Mouse (Mus musculus) lung, postnatal 0 days (tissue): ENCODE measurements around the gene Aldh5a1. TPM values are rescaled to one million over a fixed set of nuclear protein-coding genes. Genes with fewer than 3 reads are reported as not detected.

Source experiments
- ATAC-seq: fragments of 200-750 bp; cut with Nextera tagmentation; 2 replicates; pipeline ENCODE4 v1.8.0; 2017; ENCODE audit warnings: moderate library complexity
- DNase-seq: peaks from one replicate; pipeline ENCODE4 v3.0.0-alpha.2; 2016; ENCODE audit warnings: low spot score
- H3K27ac ChIP-seq: fragments of 300-500 bp; sonication (generic); 2 replicates; pipeline ENCODE4 v1.5.1; 2014; ENCODE audit warnings: antibody characterized with exemption, mild to moderate bottlenecking, low read length, mixed read lengths
- H3K27me3 ChIP-seq: fragments of 300-500 bp; sonication (generic); replicated peaks from 2 replicates; pipeline ENCODE4 v1.6.1; 2014; ENCODE audit warnings: low read length, mixed read lengths; ENCODE audit not compliant: insufficient read depth
- H3K36me3 ChIP-seq: fragments of 300-500 bp; sonication (generic); 2 replicates; pipeline ENCODE4 v1.6.1; 2014; ENCODE audit warnings: low read length, mixed read lengths; ENCODE audit not compliant: insufficient read depth
- H3K4me1 ChIP-seq: fragments of 300-500 bp; sonication (generic); 2 replicates; pipeline ENCODE4 v1.6.1; 2014; ENCODE audit warnings: antibody characterized with exemption, low read depth, low read length, mixed read lengths; ENCODE audit not compliant: insufficient read depth
- H3K4me2 ChIP-seq: fragments of 300-500 bp; sonication (generic); replicated peaks from 2 replicates; pipeline ENCODE4 v1.6.1; 2014; ENCODE audit warnings: low read depth, mild to moderate bottlenecking, low read length, moderate library complexity, mixed read lengths
- H3K4me3 ChIP-seq: fragments of 300-500 bp; sonication (generic); 2 replicates; pipeline ENCODE4 v1.5.1; 2014; ENCODE audit warnings: low read depth, low read length
- H3K9ac ChIP-seq: fragments of 300-500 bp; sonication (generic); replicated peaks from 2 replicates; pipeline ENCODE4 v1.6.1; 2014; ENCODE audit warnings: low read depth, mild to moderate bottlenecking
- H3K9me3 ChIP-seq: fragments of 300-500 bp; sonication (generic); 2 replicates; pipeline ENCODE4 v1.6.1; 2016; ENCODE audit warnings: low read length, mixed read lengths
- CTCF ChIP-seq: IDR thresholded peaks from 2 replicates; pipeline ENCODE4 v1.5.1; 2016; ENCODE audit warnings: antibody characterized with exemption, mild to moderate bottlenecking
- EP300 ChIP-seq: IDR thresholded peaks from 2 replicates; pipeline ENCODE4 v1.6.1; 2016; ENCODE audit warnings: antibody characterized with exemption, mild to moderate bottlenecking, control low read depth
- WGBS: fragments of 180-500 bp; shearing (Covaris S2); extraction: QIAGEN DNeasy Blood & Tissue Kit; methylation state at CpG from one replicate; pipeline ENCODE4 v1.1.7; 2014; 5-methylcytosine and 5-hydroxymethylcytosine counted together
- polyA plus RNA-seq: library from polyadenylated mRNA; unstranded; fragments of >200 nt; fragmentation: Nextera tagmentation; extraction: Ambion mirVana; gene quantifications from 2 replicates; pipeline ENCODE4 v1.2.1, GENCODE M21; 2015

The Aldh5a1 gene
- polyA plus RNA-seq, 1 experiment from 2014 or later = 2.3 TPM

GRCm38 (mm10) chr13:24939472-24939871 is 2.0 kb upstream of the Aldh5a1 start:
- Histone ChIP-seq H3K36me3 (no peaks in the 10 kb centered on the region), H3K4me2 (no peak overlapping the region), H3K4me1 (no peaks in the 10 kb centered on the region), H3K9me3 (no peaks in the 10 kb centered on the region), H3K27ac (no peak overlapping the region), H3K4me3 (no peak overlapping the region), H3K9ac (no peak overlapping the region), H3K27me3 (no peaks in the 10 kb centered on the region)
- 90% methylated on average over 9 of the region's 9 CpGs for WGBS
- TF ChIP-seq EP300 (no peak), CTCF (no peak)
- ATAC-seq = no peak
- DNase-seq = no peak

- ATAC-seq (0 out of 2 replicates have a peak, but pooled peaks have one; percentile 10), DNase-seq (peak; percentile 91)
- Histone ChIP-seq H3K4me3 (no peak overlapping the region), H3K9me3 (no peaks in the 10 kb centered on the region), H3K4me2 (no peak overlapping the region), H3K27me3 (no peaks in the 10 kb centered on the region), H3K36me3 (no peaks in the 10 kb centered on the region), H3K27ac (no peak overlapping the region), H3K9ac (no peak overlapping the region), H3K4me1 (no peaks in the 10 kb centered on the region)
- TF ChIP-seq EP300 (no peak), CTCF (peak; percentile 86)
- WGBS = 23% methylated on average over 9 of the region's 9 CpGs
These were observed 1.2 kb upstream of the Aldh5a1 start for GRCm38 (mm10) chr13:24938683-24939082.

GRCm38 (mm10) chr13:24937839-24938166 is 342 bp upstream of the Aldh5a1 start:
- WGBS = 15% methylated on average over 12 of the region's 12 CpGs
- ATAC-seq (no peak), DNase-seq (peak; percentile 9)
- H3K9me3 ChIP-seq = no peaks in the 10 kb centered on the region
- peak overlapping the region; percentile 75; the same call in 1 of the 2 replicates for H3K27ac ChIP-seq
- H3K36me3 ChIP-seq = no peaks in the 10 kb centered on the region
- peak overlapping the region; percentile 86 for H3K9ac ChIP-seq
- peak overlapping the region; percentile 96 for H3K4me3 ChIP-seq
- no peaks in the 10 kb centered on the region for H3K27me3 ChIP-seq
- TF ChIP-seq EP300 = no peak
- no peak for TF ChIP-seq CTCF
- H3K4me1 ChIP-seq = no peaks in the 10 kb centered on the region
- H3K4me2 ChIP-seq = peak overlapping the region; percentile 79

DNA sequence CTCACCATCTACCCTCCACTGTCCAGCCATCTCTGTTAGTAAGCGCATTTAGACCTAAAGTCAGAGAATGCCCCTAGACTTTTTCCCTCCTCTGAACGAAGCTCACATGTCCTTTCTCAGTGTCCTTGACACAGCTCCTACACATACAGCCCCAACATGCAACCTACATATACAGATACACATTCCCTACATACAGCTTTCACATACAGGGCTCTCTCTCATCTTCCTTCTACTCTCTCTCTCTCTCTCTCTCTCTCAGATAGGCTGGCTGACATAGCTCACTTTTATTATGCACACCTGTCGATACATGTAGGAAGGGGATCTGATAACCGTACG is 721 bp downstream of the Aldh5a1 start:
- Histone ChIP-seq H3K27me3 (no peaks in the 10 kb centered on the region), H3K27ac (0 out of 2 replicates have a peak overlapping the region, but pooled peaks have one; percentile 75), H3K9me3 (no peaks in the 10 kb centered on the region), H3K4me1 (no peaks in the 10 kb centered on the region), H3K4me3 (peak overlapping the region; percentile 96), H3K9ac (peak overlapping the region; percentile 86), H3K36me3 (no peaks in the 10 kb centered on the region), H3K4me2 (peak overlapping the region; percentile 79)
- WGBS = 32% methylated on average over 5 of the region's 5 CpGs
- no peak for TF ChIP-seq CTCF
- TF ChIP-seq EP300 = no peak
- no peak for DNase-seq
- ATAC-seq = peak; percentile 23

DNA sequence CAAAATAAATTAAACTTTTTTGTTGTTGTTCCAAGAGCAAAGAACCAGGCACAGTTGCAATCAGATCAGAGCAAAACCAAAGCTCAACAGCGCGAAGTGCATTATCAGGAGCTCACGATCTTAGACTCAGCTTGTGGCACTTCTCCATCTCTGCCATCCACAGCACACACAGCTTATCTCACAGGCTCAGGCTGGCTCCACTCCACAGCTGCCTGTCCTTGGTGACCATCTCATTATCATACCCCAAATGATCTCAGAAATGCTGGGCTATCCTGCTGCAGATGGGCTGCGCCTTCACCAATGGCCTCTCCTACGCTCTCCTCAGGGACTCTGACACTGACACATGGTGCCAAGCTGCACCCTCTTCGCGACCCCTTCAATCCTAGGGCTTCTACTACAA is 4.3 kb downstream of the Aldh5a1 start:
- ATAC-seq (no peak), DNase-seq (no peak)
- Histone ChIP-seq H3K27me3 (no peaks in the 10 kb centered on the region), H3K4me2 (no peak overlapping the region), H3K27ac (no peak overlapping the region), H3K9ac (no peak overlapping the region), H3K4me3 (no peak overlapping the region), H3K9me3 (no peaks in the 10 kb centered on the region), H3K4me1 (no peaks in the 10 kb centered on the region), H3K36me3 (no peaks in the 10 kb centered on the region)
- TF ChIP-seq CTCF (no peak), EP300 (no peak)
- 88% methylated on average over 7 of the region's 7 CpGs for WGBS

DNA sequence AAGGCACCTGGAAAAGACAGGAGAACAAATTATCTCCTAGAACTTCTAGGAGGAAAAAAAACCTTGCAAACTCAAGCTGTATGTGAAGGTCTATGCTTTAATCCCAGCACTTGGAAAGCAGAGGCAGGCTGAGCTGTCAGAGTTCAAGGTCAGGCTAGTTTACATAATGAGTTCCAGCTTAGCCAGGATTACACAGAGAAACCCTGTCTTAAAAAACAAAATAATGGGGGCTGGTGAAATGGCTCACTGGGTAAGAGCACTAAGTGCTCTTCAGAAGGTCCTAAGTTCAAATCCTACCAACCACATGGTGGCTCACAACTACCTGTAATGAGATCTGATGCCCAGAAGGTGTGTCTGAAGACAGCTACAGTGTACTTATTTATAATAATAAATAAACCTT is 6.9 kb downstream of the Aldh5a1 start:
- no peak for ATAC-seq
- DNase-seq = no peak
- Histone ChIP-seq H3K4me1 (no peaks in the 10 kb centered on the region), H3K4me3 (no peak overlapping the region), H3K27me3 (no peaks in the 10 kb centered on the region), H3K4me2 (no peak overlapping the region), H3K27ac (no peak overlapping the region), H3K9ac (no peak overlapping the region), H3K36me3 (no peaks in the 10 kb centered on the region), H3K9me3 (no peaks in the 10 kb centered on the region)
- TF ChIP-seq CTCF (no peak), EP300 (no peak)

DNA sequence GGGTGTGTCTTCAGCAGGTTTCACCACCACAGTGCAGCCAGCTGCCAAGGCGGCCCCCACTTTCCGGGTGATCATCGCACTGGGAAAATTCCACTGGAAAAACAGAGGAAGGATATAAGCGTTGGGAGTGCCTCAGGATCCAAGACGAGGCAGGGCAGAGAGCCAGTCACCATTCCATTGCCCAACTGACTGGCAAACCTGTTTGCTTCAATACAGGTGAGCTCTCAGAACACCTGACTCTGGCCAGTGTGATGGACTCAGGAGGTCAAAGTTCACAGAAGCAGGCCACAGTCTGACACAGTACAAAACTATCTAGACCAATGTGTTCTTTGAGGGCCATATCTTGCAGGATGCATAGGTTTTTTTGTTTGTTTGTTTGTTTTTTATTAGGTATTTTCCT is 13.5 kb downstream of the Aldh5a1 start:
- Histone ChIP-seq H3K4me1 (no peaks in the 10 kb centered on the region), H3K27ac (no peak overlapping the region), H3K27me3 (no peaks in the 10 kb centered on the region), H3K36me3 (no peaks in the 10 kb centered on the region; the same call in 1 of the 2 replicates), H3K9ac (no peak overlapping the region), H3K4me2 (no peak overlapping the region), H3K4me3 (no peak overlapping the region), H3K9me3 (no peaks in the 10 kb centered on the region)
- ATAC-seq (peak; percentile 39; the same call in 1 of the 2 replicates), DNase-seq (no peak)
- WGBS = 78% methylated on average over 5 of the region's 5 CpGs
- TF ChIP-seq CTCF (no peak), EP300 (no peak)
